Mouse (Mus musculus) limb, embryonic 11.5 days (tissue): ENCODE results near the gene Sh3gl1. TPM values are rescaled to one million over a fixed set of nuclear protein-coding genes. Genes with fewer than 3 reads are reported as not detected.
A peak's percentile ranks its signal among the peaks of the same experiment; 100 is the strongest.
"Not testable (repeated sequence)": the region's sequence is repeated elsewhere in the genome, so short reads cannot be mapped to it uniquely, and the experiment has no call there.

Experiments used
- ATAC-seq: fragments of 200-750 bp; cut with Nextera tagmentation; 2 replicates; pipeline ENCODE4 v1.8.0; 2017; ENCODE audit warnings: low read depth; ENCODE audit not compliant: insufficient number of reproducible peaks, low FRiP score, low TSS enrichment
- DNase-seq: peaks from one replicate; pipeline ENCODE4 v3.0.0-alpha.2; 2015; ENCODE audit warnings: low spot score
- H3K27ac ChIP-seq: fragments of 300-500 bp; sonication (generic); replicated peaks from 2 replicates; pipeline ENCODE4 v1.5.1; 2014; ENCODE audit warnings: low read depth, mild to moderate bottlenecking, low read length
- H3K27me3 ChIP-seq: fragments of 300-500 bp; sonication (generic); 2 replicates; pipeline ENCODE4 v1.6.1; 2014; ENCODE audit warnings: mild to moderate bottlenecking, low read length, mixed read lengths; ENCODE audit not compliant: control insufficient read depth, insufficient read depth
- H3K36me3 ChIP-seq: fragments of 300-500 bp; sonication (generic); 2 replicates; pipeline ENCODE4 v1.6.1; 2014; ENCODE audit warnings: mild to moderate bottlenecking, low read length, moderate library complexity, mixed read lengths; ENCODE audit not compliant: control insufficient read depth, insufficient read depth
- H3K4me1 ChIP-seq: fragments of 300-500 bp; sonication (generic); 2 replicates; pipeline ENCODE4 v1.6.1; 2014; ENCODE audit warnings: low read length, mixed read lengths; ENCODE audit not compliant: control insufficient read depth, insufficient read depth
- H3K4me2 ChIP-seq: fragments of 300-500 bp; sonication (generic); 2 replicates; pipeline ENCODE4 v1.6.1; 2014; ENCODE audit warnings: low read depth, mild to moderate bottlenecking, moderate library complexity; ENCODE audit not compliant: severe bottlenecking
- H3K4me3 ChIP-seq: fragments of 300-500 bp; sonication (generic); 2 replicates; pipeline ENCODE4 v1.5.1; 2014; ENCODE audit warnings: low read depth, low read length
- H3K9ac ChIP-seq: fragments of 300-500 bp; sonication (generic); 2 replicates; pipeline ENCODE4 v1.6.1; 2014; ENCODE audit warnings: mild to moderate bottlenecking, low read length
- H3K9me3 ChIP-seq: fragments of 300-500 bp; sonication (generic); 2 replicates; pipeline ENCODE4 v1.6.1; 2016; ENCODE audit warnings: low read length; ENCODE audit not compliant: control insufficient read depth
- WGBS: fragments of 180-500 bp; shearing (Covaris S2); extraction: QIAGEN DNeasy Blood & Tissue Kit; methylation state at CpG from one replicate; pipeline ENCODE4 v1.1.7; 2014; 5-methylcytosine and 5-hydroxymethylcytosine counted together
- polyA plus RNA-seq: library from polyadenylated mRNA; unstranded; fragments of >200 nt; fragmentation: Nextera tagmentation; extraction: Ambion mirVana; gene quantifications from 2 replicates; pipeline ENCODE4 v1.2.1, GENCODE M21; 2014

The Sh3gl1 gene
- polyA plus RNA-seq, 1 experiment from 2014 or later = 154 TPM

DNA sequence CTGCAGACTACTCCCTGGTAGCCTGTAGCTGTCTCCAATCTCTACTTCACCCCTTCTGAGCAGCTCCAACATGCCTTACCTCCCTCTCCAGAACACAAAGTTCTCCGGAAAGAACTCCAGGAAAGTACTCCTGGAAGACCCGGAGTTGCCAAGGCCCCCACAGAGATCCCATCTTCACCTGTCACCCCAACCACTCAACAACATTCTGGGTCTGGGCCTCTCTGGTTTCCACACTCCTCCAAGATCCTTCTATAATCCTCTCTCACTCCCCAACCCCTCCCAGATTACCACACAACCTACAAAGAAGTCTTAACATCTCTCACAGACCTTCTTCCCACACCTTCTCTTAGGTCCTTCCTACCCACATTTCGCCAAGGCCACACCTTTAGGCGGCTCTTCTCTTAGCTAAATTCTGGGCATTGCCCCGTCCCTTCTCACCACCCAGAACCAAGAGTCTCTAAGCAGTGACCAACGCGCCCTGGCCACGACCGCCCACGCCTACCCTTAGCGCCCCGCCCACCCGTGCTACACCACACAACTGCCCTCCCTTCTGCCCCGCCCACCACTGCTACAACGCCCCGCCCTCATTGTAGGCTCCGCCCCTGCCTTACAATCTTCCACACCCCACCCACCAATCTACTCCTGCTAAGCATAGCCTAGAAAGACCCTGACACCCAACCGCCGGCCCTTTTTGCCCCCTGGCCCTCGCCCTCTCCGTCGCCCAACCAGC lies 37.8 kb upstream of the Sh3gl1 start:
- peak overlapping the region; percentile 39 for H3K4me2 ChIP-seq
- peak overlapping the region; percentile 88 for H3K27ac ChIP-seq
- no peaks in the 10 kb centered on the region for H3K9me3 ChIP-seq
- H3K4me3 ChIP-seq = peak overlapping the region; percentile 68
- H3K4me1 ChIP-seq = 0 out of 2 replicates have a peak, but pooled peaks cover 2% of the 10 kb centered on the region
- DNase-seq = peak; percentile 87
- peaks cover 12% of the 10 kb centered on the region; the same call in 1 of the 2 replicates for H3K36me3 ChIP-seq
- ATAC-seq = peak; percentile 18
- WGBS = 11% methylated on average over 21 of the region's 22 CpGs
- no peaks in the 10 kb centered on the region for H3K27me3 ChIP-seq
- H3K9ac ChIP-seq = peak overlapping the region; percentile 70

- H3K4me1 ChIP-seq = 0 out of 2 replicates have a peak, but pooled peaks cover 2% of the 10 kb centered on the region
- ATAC-seq (no peak), DNase-seq (no peak)
- peaks cover 26% of the 10 kb centered on the region for H3K36me3 ChIP-seq
- no peak overlapping the region for H3K4me2 ChIP-seq
- no peak overlapping the region for H3K27ac ChIP-seq
- WGBS = 91% methylated on average over 5 of the region's 5 CpGs
- H3K9me3 ChIP-seq = no peaks in the 10 kb centered on the region
- no peak overlapping the region for H3K9ac ChIP-seq
- H3K4me3 ChIP-seq = no peak overlapping the region
- no peaks in the 10 kb centered on the region for H3K27me3 ChIP-seq
Measured at GRCm38 (mm10) chr17:56072243-56072642, 35.8 kb upstream of the Sh3gl1 start.

DNA sequence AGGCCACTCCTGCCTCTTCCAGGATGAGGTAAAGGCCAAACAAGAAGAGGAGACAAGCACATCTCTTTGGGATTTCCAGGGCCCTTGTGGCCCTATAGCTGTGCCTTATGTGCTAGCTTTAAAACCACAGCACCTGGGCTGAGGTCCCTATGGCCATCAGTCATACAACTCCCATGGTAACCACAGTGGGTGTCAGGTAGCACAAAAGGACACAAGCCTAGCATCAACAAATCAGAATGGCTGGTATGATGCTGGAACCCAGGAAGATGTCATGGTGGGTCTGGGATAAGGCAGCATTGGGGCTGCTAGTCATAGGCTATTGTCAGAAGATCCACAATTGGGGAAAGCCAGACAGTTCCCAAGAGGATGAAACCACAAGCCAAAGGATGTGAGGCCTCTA lies 34.7 kb upstream of the Sh3gl1 start:
- H3K4me1 ChIP-seq = 0 out of 2 replicates have a peak, but pooled peaks cover 2% of the 10 kb centered on the region
- H3K27ac ChIP-seq = no peak overlapping the region
- peaks cover 34% of the 10 kb centered on the region for H3K36me3 ChIP-seq
- H3K27me3 ChIP-seq = no peaks in the 10 kb centered on the region
- no peak overlapping the region for H3K4me2 ChIP-seq
- DNase-seq = no peak
- no peak overlapping the region for H3K4me3 ChIP-seq
- H3K9ac ChIP-seq = no peak overlapping the region
- H3K9me3 ChIP-seq = no peaks in the 10 kb centered on the region
- ATAC-seq = no peak

- DNase-seq (no peak), ATAC-seq (no peak)
- Histone ChIP-seq H3K27me3 (no peaks in the 10 kb centered on the region), H3K9ac (no peak overlapping the region), H3K9me3 (no peaks in the 10 kb centered on the region), H3K4me1 (0 out of 2 replicates have a peak, but pooled peaks cover 2% of the 10 kb centered on the region), H3K36me3 (peaks cover 53% of the 10 kb centered on the region), H3K4me2 (no peak overlapping the region), H3K27ac (no peak overlapping the region), H3K4me3 (no peak overlapping the region)
- 96% methylated on average over 14 of the region's 14 CpGs for WGBS
Measured at GRCm38 (mm10) chr17:56069066-56069465, 32.6 kb upstream of the Sh3gl1 start.

- H3K4me1 ChIP-seq = no peaks in the 10 kb centered on the region
- no peaks in the 10 kb centered on the region for H3K9me3 ChIP-seq
- no peaks in the 10 kb centered on the region for H3K27me3 ChIP-seq
- H3K4me3 ChIP-seq = no peak overlapping the region
- H3K27ac ChIP-seq = no peak overlapping the region
- no peak for DNase-seq
- no peak overlapping the region for H3K4me2 ChIP-seq
- peaks cover 73% of the 10 kb centered on the region for H3K36me3 ChIP-seq
- ATAC-seq = no peak
- no peak overlapping the region for H3K9ac ChIP-seq
Measured at GRCm38 (mm10) chr17:56066451-56066850, 30.0 kb upstream of the Sh3gl1 start.

GRCm38 (mm10) chr17:56065715-56066114 lies 29.3 kb upstream of the Sh3gl1 start:
- H3K27ac ChIP-seq, H3K4me2 ChIP-seq, H3K4me1 ChIP-seq, ATAC-seq, H3K9ac ChIP-seq, DNase-seq, H3K27me3 ChIP-seq, H3K9me3 ChIP-seq, H3K4me3 ChIP-seq: not testable (repeated sequence)
- peaks cover 77% of the 10 kb centered on the region for H3K36me3 ChIP-seq
- WGBS = 90% methylated on average over 6 of the region's 6 CpGs

DNA sequence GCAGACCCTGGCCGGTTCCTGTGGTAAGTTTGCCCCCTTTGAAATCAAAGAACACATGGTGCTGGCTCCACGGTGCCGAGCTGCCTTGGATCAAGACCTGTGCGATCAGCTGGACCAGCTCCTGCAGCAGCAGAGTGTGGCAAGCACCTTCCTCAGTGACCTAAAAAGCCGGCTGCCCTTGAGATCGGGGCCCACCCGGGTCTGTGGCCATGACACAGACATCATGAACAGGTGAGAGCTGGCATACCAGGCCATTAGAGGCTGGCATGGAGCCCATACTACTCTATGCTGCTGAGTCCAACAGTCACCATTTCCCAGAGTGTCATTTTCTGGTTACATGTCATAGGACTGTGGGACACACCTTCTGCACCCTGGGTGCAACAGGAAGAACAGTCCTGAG lies 25.6 kb upstream of the Sh3gl1 start:
- Histone ChIP-seq H3K9ac (no peak overlapping the region), H3K36me3 (peaks cover 74% of the 10 kb centered on the region), H3K4me3 (no peak overlapping the region), H3K9me3 (no peaks in the 10 kb centered on the region), H3K4me1 (no peaks in the 10 kb centered on the region), H3K4me2 (no peak overlapping the region), H3K27ac (no peak overlapping the region), H3K27me3 (no peaks in the 10 kb centered on the region)
- DNase-seq = no peak
- 94% methylated on average over 7 of the region's 7 CpGs for WGBS
- ATAC-seq = no peak

GRCm38 (mm10) chr17:56057381-56058120 lies 21.1 kb upstream of the Sh3gl1 start:
- WGBS = 81% methylated on average over 11 of the region's 11 CpGs
- no peak overlapping the region for H3K4me2 ChIP-seq
- ATAC-seq (no peak), DNase-seq (no peak)
- H3K27ac ChIP-seq = no peak overlapping the region
- no peaks in the 10 kb centered on the region for H3K9me3 ChIP-seq
- H3K4me1 ChIP-seq = no peaks in the 10 kb centered on the region
- H3K27me3 ChIP-seq = no peaks in the 10 kb centered on the region
- no peak overlapping the region for H3K4me3 ChIP-seq
- no peak overlapping the region for H3K9ac ChIP-seq
- H3K36me3 ChIP-seq = peaks cover 47% of the 10 kb centered on the region
